Comparison of ENCODE assay signal across 8 mouse cellular contexts in the genomic region with DNA sequence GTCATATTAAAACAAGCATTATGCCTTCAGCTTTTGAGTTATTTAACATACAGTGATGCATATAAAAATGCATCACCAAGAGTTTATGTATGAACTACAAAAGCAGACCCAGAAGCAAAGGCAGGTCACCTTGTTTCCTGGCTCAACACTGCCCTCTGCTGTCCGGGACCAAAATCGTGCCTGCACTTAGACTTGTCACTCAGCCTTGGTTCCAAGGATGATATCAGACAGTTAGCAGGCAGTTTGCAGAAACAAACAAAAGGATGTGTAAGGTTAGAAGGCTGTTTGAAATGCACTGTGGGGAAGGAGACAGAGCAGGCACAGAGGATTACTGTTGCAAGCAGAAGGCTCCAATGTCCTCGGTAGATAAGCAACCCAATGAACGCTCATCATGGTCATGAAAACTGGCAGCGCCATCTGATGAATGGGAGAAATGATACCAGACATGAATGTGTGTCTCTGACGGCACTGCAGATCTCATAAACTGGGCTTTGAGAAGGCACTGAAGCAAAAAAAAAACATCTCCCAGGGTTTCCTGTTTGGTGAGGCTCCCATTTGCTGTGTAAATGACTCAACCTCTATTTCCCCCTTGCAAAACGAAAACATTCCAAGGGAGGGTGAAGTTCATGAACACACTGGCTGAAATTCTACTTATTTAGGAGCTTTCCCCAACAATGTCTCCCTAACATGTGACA.
DNase-seq lines count a peak whose midpoint lies in the region.

No protein-coding gene starts in this region.

- DNase-seq in WW6 (ENCODE audit: low read depth, low spot score): peak; percentile 33
- DNase-seq in cerebellum, adult 9-11 months: peak; percentile 9
- DNase-seq in frontal cortex, postnatal 14 days (ENCODE audit: low spot score in 2 of 2): peak; percentile 28 to 80
- peak; percentile 78 for DNase-seq in induced T-regulatory cell, adult 2 months (ENCODE audit: low read depth)
- DNase-seq in left cerebral cortex, postnatal 14 days (ENCODE audit: low spot score in 2 of 2): peak; percentile 77 to 87
- DNase-seq in mesoderm, embryonic 11.5 days (ENCODE audit: low read depth, low spot score): peak; percentile 84
- DNase-seq in right cerebral cortex, postnatal 4 days: peak; percentile 82
- DNase-seq in yolk sac, embryonic 10.5 days (ENCODE audit: low spot score): peak; percentile 59

- intact Hi-C loops in left cerebral cortex, postnatal 14 days (cut with DNase I): loop anchor here (5.0 to 10.0 kb wide), 2 partner anchors 328 to 471 kb away; a partner anchor contains a TSS

Comparison
In these comparisons a context has a peak if more than half of its experiments do, and no peak if none do; other contexts are left out.
1. Peak in every context shown above with its lines: DNase-seq.
2. DNase-seq: peak in every context shown above with its lines; median percentile 84 in mesoderm, embryonic 11.5 days; 82 in left cerebral cortex, postnatal 14 days; 82 in right cerebral cortex, postnatal 4 days; 78 in induced T-regulatory cell, adult 2 months; 59 in yolk sac, embryonic 10.5 days; 54 in frontal cortex, postnatal 14 days; 33 in WW6; 9 in cerebellum, adult 9-11 months.